ENCODE assay signal across 9 mouse cellular contexts in the genomic region with DNA sequence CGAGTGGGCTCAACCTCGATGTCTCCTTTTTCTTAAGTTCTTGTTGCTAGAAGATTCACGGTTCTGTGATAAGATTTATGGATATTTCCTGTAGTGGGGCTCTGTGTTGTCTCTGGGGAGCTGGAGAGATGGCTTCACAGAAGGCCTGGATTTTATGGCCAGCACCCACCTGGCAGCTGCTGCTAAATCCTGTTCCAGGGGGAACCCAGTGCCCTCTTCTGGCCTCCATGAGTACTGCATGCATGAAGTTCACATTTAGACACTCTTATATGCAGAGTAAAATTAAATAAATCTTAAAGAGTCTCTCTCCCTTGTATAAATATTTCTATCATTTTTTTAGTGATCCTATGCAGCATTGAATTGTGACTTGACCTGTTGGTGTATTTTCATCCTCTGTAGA.
A peak's percentile ranks its signal among the peaks of the same experiment; 100 is the strongest.
DNase-seq lines count a peak whose midpoint lies in the region; ATAC-seq and TF ChIP-seq lines count a peak whose summit lies in the region.
"Had no signal": no experiment of that assay in that cellular context is flagged by ENCODE, and none has a peak within 500 bp of the region (broad histone marks: within the 10 kb centered on the region; RNA-seq: fewer than 3 reads in every experiment).

No protein-coding gene starts in this region.

- DNase-seq in kidney, adult 18-20 months, result peak; percentile 21
- peak; percentile 50 to 68 for DNase-seq in B cell, adult 2 months
- DNase-seq in ES-CJ7 (ENCODE audit: low read depth, low spot score), result peak; percentile 57
- peak; percentile 61 to 63 for DNase-seq in cerebellum, postnatal 36 days
- DNase-seq in liver, embryonic 14.5 days (ENCODE audit: low read depth in 3 of 3, low spot score in 3 of 3), result no peak
- peak; percentile 75 for DNase-seq in testis, postnatal 10 days (ENCODE audit: low spot score)

- no peak overlapping the region for H3K4me3 ChIP-seq in kidney, embryonic 15.5 days (replicated peaks)
- H3K4me3 ChIP-seq in liver, embryonic 14.5 days (ENCODE audit: insufficient read depth in 1 of 2, low read depth in 2 of 2, low read length in 2 of 2), result no peak overlapping the region
- H3K4me3 ChIP-seq: erythroblast, embryonic 14.5 days; neural tube, embryonic 13.5 days had no signal

- H3K9ac ChIP-seq in kidney, embryonic 15.5 days, result no peak overlapping the region
- no peak overlapping the region for H3K9ac ChIP-seq in liver, embryonic 14.5 days (replicated peaks)
- H3K9ac ChIP-seq: neural tube, embryonic 13.5 days had no signal

- 78% methylated on average over 3 of the region's 3 CpGs for WGBS in kidney, embryonic 15.5 days
- 77% methylated on average over 3 of the region's 3 CpGs for WGBS in liver, embryonic 14.5 days (ENCODE audit: insufficient replicate concordance)

- no peak overlapping the region for H3K4me2 ChIP-seq in kidney, embryonic 15.5 days
- H3K4me2 ChIP-seq in liver, embryonic 14.5 days (ENCODE audit: low read depth), result no peak overlapping the region
- H3K4me2 ChIP-seq: neural tube, embryonic 13.5 days had no signal

- no peaks in the 10 kb centered on the region for H3K9me3 ChIP-seq in kidney, embryonic 15.5 days (replicated peaks)
- H3K9me3 ChIP-seq in liver, embryonic 14.5 days (ENCODE audit: control insufficient read depth, low read length), result no peaks in the 10 kb centered on the region
- H3K9me3 ChIP-seq: neural tube, embryonic 13.5 days had no signal

- ATAC-seq in kidney, embryonic 15.5 days (replicated peaks; ENCODE audit: low FRiP score), result no peak
- ATAC-seq in liver, embryonic 14.5 days (ENCODE audit: insufficient read depth), result no peak

- peak; percentile 72 for TF ChIP-seq CTCF in liver, embryonic 14.5 days (IDR thresholded peaks at IDR 0.05; ENCODE audit: low read depth)

- no peaks in the 10 kb centered on the region for H3K27me3 ChIP-seq in kidney, embryonic 15.5 days
- H3K27me3 ChIP-seq in liver, embryonic 14.5 days (ENCODE audit: control insufficient read depth, insufficient read depth, low read length), result no peaks in the 10 kb centered on the region
- H3K27me3 ChIP-seq: neural tube, embryonic 13.5 days had no signal

- no peak overlapping the region for H3K27ac ChIP-seq in kidney, embryonic 15.5 days
- H3K27ac ChIP-seq in liver, embryonic 14.5 days, result no peak overlapping the region
- H3K27ac ChIP-seq: neural tube, embryonic 13.5 days had no signal

- H3K4me1 ChIP-seq in kidney, embryonic 15.5 days, result no peaks in the 10 kb centered on the region
- H3K4me1 ChIP-seq in liver, embryonic 14.5 days (replicated peaks; ENCODE audit: control insufficient read depth in 2 of 2, insufficient read depth in 2 of 2, low read length in 1 of 2), result no peaks in the 10 kb centered on the region
- H3K4me1 ChIP-seq: neural tube, embryonic 13.5 days had no signal

- TF ChIP-seq EP300 in liver, embryonic 14.5 days (IDR thresholded peaks at IDR 0.05; ENCODE audit: low read depth), result no peak

- peaks cover 6% of the 10 kb centered on the region; the same call in 1 of the 2 replicates for H3K36me3 ChIP-seq in kidney, embryonic 15.5 days
- no peaks in the 10 kb centered on the region for H3K36me3 ChIP-seq in liver, embryonic 14.5 days (replicated peaks; ENCODE audit: control insufficient read depth, insufficient read depth, low read depth)

Comparison
In these comparisons a context has a peak if more than half of its experiments do, and no peak if none do; other contexts are left out.
1. DNase-seq: peak in kidney, adult 18-20 months (single experiment), B cell, adult 2 months (2 of 2), ES-CJ7 (single experiment), cerebellum, postnatal 36 days (2 of 2) and testis, postnatal 10 days (single experiment); none in liver, embryonic 14.5 days (0 of 3).